Mouse (Mus musculus): ENCODE results near the gene Prkcq. TPM values are rescaled to one million over a fixed set of nuclear protein-coding genes. Genes with fewer than 3 reads are reported as not detected.

Gene Prkcq
- polyA plus RNA-seq, 1 experiment from 2014 or later: 9.3 TPM

DNA sequence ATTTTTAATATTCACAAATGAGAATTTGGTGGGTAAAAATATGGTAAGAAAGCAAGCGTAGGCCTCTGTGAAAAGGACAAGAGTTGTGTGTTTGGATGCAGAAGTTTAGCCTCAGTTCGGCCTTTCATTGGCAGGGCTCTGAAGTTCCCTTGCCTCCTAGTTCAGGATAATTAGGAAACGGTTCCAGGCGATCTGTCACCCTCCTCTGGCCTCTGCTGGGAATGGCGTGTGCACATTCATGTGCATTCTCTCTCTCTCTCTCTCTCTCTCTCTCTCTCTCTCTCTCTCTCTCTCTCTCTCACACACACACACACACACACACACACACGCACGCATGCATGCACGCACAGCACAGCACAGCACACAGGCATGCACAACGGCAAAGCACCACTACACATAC is 93.5 kb downstream of the Prkcq start:
- Histone ChIP-seq H3K9me3 (replicated peaks) (no peaks in the 10 kb centered on the region), H3K27ac (no peak overlapping the region), H3K4me3 (no peak overlapping the region), H3K27me3 (replicated peaks) (no peaks in the 10 kb centered on the region), H3K36me3 (no peaks in the 10 kb centered on the region), H3K9ac (no peak overlapping the region), H3K4me1 (no peaks in the 10 kb centered on the region), H3K4me2 (no peak overlapping the region)
- 83% methylated on average over 9 of the region's 9 CpGs for WGBS (ENCODE audit: insufficient replicate concordance)
- no peak for ATAC-seq

GRCm38 (mm10) chr2:11266294-11266693 is 94.4 kb downstream of the Prkcq start:
- Histone ChIP-seq H3K9ac (no peak overlapping the region), H3K4me2 (no peak overlapping the region), H3K4me3 (no peak overlapping the region), H3K27me3 (replicated peaks) (no peaks in the 10 kb centered on the region), H3K27ac (no peak overlapping the region), H3K4me1 (no peaks in the 10 kb centered on the region), H3K36me3 (no peaks in the 10 kb centered on the region), H3K9me3 (replicated peaks) (no peaks in the 10 kb centered on the region)
- WGBS (ENCODE audit: insufficient replicate concordance): 54% methylated on average over 5 of the region's 5 CpGs
- ATAC-seq: no peak

GRCm38 (mm10) chr2:11278965-11279364 is 107.1 kb downstream of the Prkcq start:
- no peak overlapping the region for H3K4me3 ChIP-seq
- no peaks in the 10 kb centered on the region for H3K9me3 ChIP-seq (replicated peaks)
- H3K27ac ChIP-seq: no peak overlapping the region
- 67% methylated on average over 7 of the region's 7 CpGs for WGBS (ENCODE audit: insufficient replicate concordance)
- no peak overlapping the region for H3K4me2 ChIP-seq
- no peaks in the 10 kb centered on the region for H3K36me3 ChIP-seq
- H3K27me3 ChIP-seq (replicated peaks): no peaks in the 10 kb centered on the region
- ATAC-seq: no peak
- no peak overlapping the region for H3K9ac ChIP-seq
- H3K4me1 ChIP-seq: peaks cover 5% of the 10 kb centered on the region; the same call in 1 of the 2 replicates

GRCm38 (mm10) chr2:11280247-11280646 is 108.3 kb downstream of the Prkcq start:
- no peak for ATAC-seq
- WGBS (ENCODE audit: insufficient replicate concordance): 54% methylated on average over 2 of the region's 2 CpGs
- peaks cover 5% of the 10 kb centered on the region; the same call in 1 of the 2 replicates for H3K4me1 ChIP-seq

GRCm38 (mm10) chr2:11287834-11288530 is 116.1 kb downstream of the Prkcq start:
- WGBS (ENCODE audit: insufficient replicate concordance): 73% methylated on average over 18 of the region's 18 CpGs
- H3K4me1 ChIP-seq: no peaks in the 10 kb centered on the region
- no peak for ATAC-seq
- no peak overlapping the region for H3K9ac ChIP-seq
- no peaks in the 10 kb centered on the region; the same call in 1 of the 2 replicates for H3K36me3 ChIP-seq
- H3K4me2 ChIP-seq: no peak overlapping the region
- H3K27ac ChIP-seq: no peak overlapping the region
- H3K4me3 ChIP-seq: no peak overlapping the region
- no peaks in the 10 kb centered on the region for H3K9me3 ChIP-seq (replicated peaks)
- no peaks in the 10 kb centered on the region for H3K27me3 ChIP-seq (replicated peaks)

More at GRCm38 (mm10) chr2:11280247-11280646, 108.3 kb downstream of the Prkcq start:
- Histone ChIP-seq H3K27me3 (replicated peaks) (no peaks in the 10 kb centered on the region), H3K9ac (no peak overlapping the region), H3K9me3 (replicated peaks) (no peaks in the 10 kb centered on the region), H3K27ac (no peak overlapping the region), H3K4me2 (no peak overlapping the region), H3K36me3 (no peaks in the 10 kb centered on the region), H3K4me3 (no peak overlapping the region)

DNA sequence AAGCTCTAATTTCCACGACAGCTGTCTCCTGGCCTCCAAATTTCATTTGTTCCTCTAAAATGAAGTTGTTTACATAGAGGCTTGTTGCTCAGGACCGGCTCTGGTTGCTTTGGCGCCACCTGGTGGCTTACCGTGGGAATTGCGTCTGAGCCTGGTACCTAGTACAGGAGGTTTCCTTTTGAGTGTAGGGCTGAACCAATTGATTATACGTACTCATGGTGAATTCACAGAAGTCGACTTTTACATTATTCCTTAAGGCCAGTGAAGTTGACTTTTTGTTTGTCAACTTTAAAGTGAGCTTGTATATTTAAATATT is 116.6 kb downstream of the Prkcq start:
- H3K9me3 ChIP-seq (replicated peaks): no peaks in the 10 kb centered on the region
- no peak for ATAC-seq
- H3K4me3 ChIP-seq: no peak overlapping the region
- H3K4me2 ChIP-seq: no peak overlapping the region
- no peak overlapping the region for H3K9ac ChIP-seq
- H3K27ac ChIP-seq: no peak overlapping the region
- no peaks in the 10 kb centered on the region for H3K27me3 ChIP-seq (replicated peaks)
- H3K36me3 ChIP-seq: no peaks in the 10 kb centered on the region; the same call in 1 of the 2 replicates
- WGBS (ENCODE audit: insufficient replicate concordance): 6% methylated on average over 7 of the region's 7 CpGs
- H3K4me1 ChIP-seq: no peaks in the 10 kb centered on the region

GRCm38 (mm10) chr2:11290931-11291330 is 119.0 kb downstream of the Prkcq start:
- Histone ChIP-seq H3K27ac (no peak overlapping the region), H3K9me3 (replicated peaks) (no peaks in the 10 kb centered on the region), H3K4me1 (no peaks in the 10 kb centered on the region), H3K4me2 (no peak overlapping the region), H3K36me3 (no peaks in the 10 kb centered on the region; the same call in 1 of the 2 replicates), H3K27me3 (replicated peaks) (no peaks in the 10 kb centered on the region), H3K9ac (no peak overlapping the region), H3K4me3 (no peak overlapping the region)
- WGBS (ENCODE audit: insufficient replicate concordance): 67% methylated on average over 6 of the region's 6 CpGs
- ATAC-seq: no peak

DNA sequence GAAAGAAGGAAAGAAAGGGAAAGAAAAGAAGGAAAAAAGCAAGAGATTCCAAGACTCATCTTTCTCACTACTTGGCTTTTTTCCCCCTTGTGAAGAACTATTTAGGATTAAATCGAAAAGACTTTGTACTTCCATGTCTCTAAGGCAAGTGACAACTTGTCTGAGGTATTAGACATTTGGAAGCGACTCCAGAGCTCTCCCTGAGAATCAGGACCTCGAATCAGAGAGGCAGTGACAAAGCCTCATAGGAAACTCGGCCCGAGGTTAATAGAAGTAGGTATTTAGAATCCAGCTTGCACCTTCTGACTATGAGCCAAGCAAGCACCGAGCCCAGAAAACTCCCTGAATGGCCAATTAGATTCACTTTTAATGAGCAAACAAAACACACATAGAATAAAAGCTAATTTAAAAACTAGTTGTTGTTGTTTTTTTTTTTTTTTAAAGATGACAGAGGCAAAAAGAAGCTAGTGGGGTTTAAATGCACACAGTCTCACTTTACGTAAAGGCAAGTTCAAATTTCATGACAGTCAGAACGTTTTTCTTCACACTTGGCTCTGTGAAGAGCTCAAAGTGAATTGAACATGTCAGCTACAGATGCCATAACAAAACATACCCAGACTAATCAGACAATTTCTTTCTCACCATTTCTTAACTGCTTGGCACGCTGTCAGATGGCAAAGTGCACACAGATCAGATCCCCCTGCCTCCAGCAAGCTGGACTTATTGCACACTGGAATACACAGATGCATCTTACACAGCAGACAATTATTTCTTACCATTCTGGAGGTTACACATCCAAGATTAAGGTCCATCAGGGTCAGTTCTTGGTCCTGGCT is 119.9 kb downstream of the Prkcq start:
- Histone ChIP-seq H3K27ac (no peak overlapping the region), H3K36me3 (no peaks in the 10 kb centered on the region; the same call in 1 of the 2 replicates), H3K4me1 (no peaks in the 10 kb centered on the region), H3K4me2 (no peak overlapping the region), H3K9ac (no peak overlapping the region), H3K27me3 (replicated peaks) (no peaks in the 10 kb centered on the region), H3K4me3 (no peak overlapping the region), H3K9me3 (replicated peaks) (no peaks in the 10 kb centered on the region)
- ATAC-seq: no peak
- WGBS (ENCODE audit: insufficient replicate concordance): 69% methylated on average over 9 of the region's 9 CpGs

GRCm38 (mm10) chr2:11293144-11293543 is 121.2 kb downstream of the Prkcq start:
- H3K9ac ChIP-seq: no peak overlapping the region
- H3K4me1 ChIP-seq: no peaks in the 10 kb centered on the region
- no peaks in the 10 kb centered on the region; the same call in 1 of the 2 replicates for H3K36me3 ChIP-seq
- no peak overlapping the region for H3K4me2 ChIP-seq
- no peaks in the 10 kb centered on the region for H3K9me3 ChIP-seq (replicated peaks)
- H3K27me3 ChIP-seq (replicated peaks): no peaks in the 10 kb centered on the region
- ATAC-seq: no peak
- no peak overlapping the region for H3K4me3 ChIP-seq
- no peak overlapping the region for H3K27ac ChIP-seq
- 75% methylated on average over 13 of the region's 13 CpGs for WGBS (ENCODE audit: insufficient replicate concordance)

GRCm38 (mm10) chr2:11294643-11295191 is 122.8 kb downstream of the Prkcq start:
- WGBS (ENCODE audit: insufficient replicate concordance): 70% methylated on average over 5 of the region's 5 CpGs
- Histone ChIP-seq H3K27ac (no peak overlapping the region), H3K9me3 (replicated peaks) (no peaks in the 10 kb centered on the region), H3K4me2 (no peak overlapping the region), H3K27me3 (replicated peaks) (no peaks in the 10 kb centered on the region), H3K9ac (no peak overlapping the region), H3K36me3 (no peaks in the 10 kb centered on the region; the same call in 1 of the 2 replicates), H3K4me1 (no peaks in the 10 kb centered on the region), H3K4me3 (no peak overlapping the region)
- ATAC-seq: no peak

DNA sequence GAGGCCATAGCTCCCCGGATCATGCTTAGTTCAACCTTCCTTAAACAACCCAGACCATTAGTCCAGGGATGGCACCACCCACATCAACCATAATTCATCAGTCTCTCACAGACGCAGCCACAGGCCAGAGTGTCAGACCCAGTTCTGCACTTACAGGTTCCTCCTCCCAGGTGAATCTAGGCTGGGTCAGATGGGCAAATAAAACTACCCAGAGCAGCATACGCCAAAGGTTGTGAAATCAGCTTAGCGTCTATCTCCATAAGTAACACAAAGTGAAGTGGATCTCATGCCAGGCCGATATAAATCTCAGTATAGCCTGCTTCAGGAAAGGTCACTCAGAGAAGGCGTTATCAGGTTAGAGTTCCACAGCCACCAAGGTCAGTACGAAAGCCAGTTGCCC is 126.9 kb downstream of the Prkcq start:
- Histone ChIP-seq H3K36me3 (no peaks in the 10 kb centered on the region), H3K4me1 (no peaks in the 10 kb centered on the region), H3K27me3 (replicated peaks) (no peaks in the 10 kb centered on the region), H3K9ac (no peak overlapping the region), H3K4me2 (no peak overlapping the region), H3K9me3 (replicated peaks) (no peaks in the 10 kb centered on the region), H3K27ac (no peak overlapping the region), H3K4me3 (no peak overlapping the region)
- ATAC-seq: no peak
- 78% methylated on average over 7 of the region's 7 CpGs for WGBS (ENCODE audit: insufficient replicate concordance)

DNA sequence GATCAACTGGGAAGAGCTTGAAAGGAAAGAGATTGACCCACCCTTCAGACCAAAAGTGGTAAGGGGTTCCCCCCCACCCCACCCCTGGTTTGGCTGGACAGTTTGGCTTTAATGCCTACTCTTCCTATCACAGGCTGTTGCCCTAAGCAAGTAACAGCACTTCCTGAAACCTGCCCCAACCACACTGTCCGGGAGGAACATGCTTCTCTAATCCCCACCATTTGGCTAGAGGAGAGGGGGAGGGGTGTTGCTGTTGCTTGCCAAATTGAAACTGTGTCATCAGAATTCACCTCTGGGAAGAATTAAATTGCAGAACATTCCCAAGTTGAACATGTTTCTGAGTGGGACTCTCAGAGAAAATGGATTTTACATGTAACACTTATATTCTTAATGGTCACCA is 127.5 kb downstream of the Prkcq start:
- Histone ChIP-seq H3K36me3 (no peaks in the 10 kb centered on the region), H3K4me2 (no peak overlapping the region), H3K9ac (no peak overlapping the region), H3K27ac (no peak overlapping the region), H3K4me1 (no peaks in the 10 kb centered on the region), H3K4me3 (no peak overlapping the region), H3K27me3 (replicated peaks) (no peaks in the 10 kb centered on the region), H3K9me3 (replicated peaks) (no peaks in the 10 kb centered on the region)
- WGBS (ENCODE audit: insufficient replicate concordance): 21% methylated on average over 1 of the region's 1 CpGs
- no peak for ATAC-seq
